Mouse (Mus musculus): ENCODE data around the gene Gm5142.

Gm5142 gene

DNA sequence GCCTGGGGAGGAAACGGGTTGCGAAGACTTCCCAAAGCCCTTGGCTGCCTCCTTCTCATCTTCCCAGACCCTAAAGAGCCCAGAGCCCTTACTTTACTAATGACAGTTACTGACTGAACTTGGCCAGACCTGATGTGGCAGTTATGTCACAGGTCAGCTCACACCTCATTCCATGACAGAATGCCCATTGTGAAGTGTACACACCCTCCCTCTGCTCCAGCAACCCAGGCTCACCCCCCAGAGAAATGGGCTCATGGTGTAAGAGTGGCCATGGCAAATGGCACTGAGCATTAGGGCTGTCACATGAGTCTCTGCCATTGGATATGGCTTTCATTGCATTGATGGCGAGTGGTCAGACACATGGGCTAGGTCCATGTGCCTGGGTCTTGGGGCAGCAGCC, at the start of gene Gm5142:
Gene Gm5142, minus strand, starts transcription at position 101 of the 400 bp plus-strand sequence.
- no peak for DNase-seq (ENCODE audit: extremely low spot score)

DNA sequence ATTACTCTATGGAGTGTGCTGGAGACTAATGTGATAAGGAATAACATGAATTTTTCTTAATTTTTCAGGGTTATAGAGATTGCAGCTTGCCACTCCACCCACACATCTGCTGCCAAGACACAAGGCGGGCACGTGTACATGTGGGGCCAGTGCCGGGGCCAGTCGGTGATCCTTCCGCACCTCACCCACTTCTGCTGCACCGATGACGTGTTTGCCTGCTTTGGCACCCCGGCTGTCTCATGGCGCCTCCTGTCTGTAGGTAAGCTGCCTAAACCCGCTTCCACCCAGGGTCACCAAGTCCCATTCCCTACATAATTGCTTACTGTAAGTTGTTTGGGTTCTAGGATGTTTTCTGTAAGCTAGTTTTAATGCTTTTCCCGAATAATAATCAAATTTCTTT, 47.7 kb upstream of the Gm5142 start:
- DNase-seq (ENCODE audit: extremely low spot score) = no peak

- no peak for DNase-seq (ENCODE audit: extremely low spot score)
Observed at GRCm38 (mm10) chr14:59219241-59219640, 40.7 kb upstream of the Gm5142 start.

DNA sequence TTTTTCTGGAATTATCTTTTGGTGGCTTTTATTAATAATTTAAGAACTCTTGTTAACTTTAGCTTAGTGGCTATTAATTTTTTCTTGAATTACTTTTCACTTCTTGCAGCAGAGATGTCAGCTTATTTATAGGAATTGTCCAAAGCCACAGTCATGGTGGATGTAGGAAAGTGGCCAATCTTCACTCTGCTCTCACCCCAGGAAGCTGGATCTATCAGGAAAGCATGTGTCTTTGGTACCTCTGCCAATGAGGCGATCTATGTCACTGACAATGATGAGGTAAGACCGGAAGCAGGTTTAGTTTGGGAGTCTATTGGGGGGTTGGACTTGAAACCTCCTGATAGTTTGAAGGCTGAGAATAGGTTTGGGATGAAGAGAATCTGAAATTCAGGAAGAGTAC, 31.3 kb upstream of the Gm5142 start:
- DNase-seq (ENCODE audit: extremely low spot score) = no peak

- no peak for DNase-seq (ENCODE audit: extremely low spot score)
Observed at GRCm38 (mm10) chr14:59209003-59209402, 30.5 kb upstream of the Gm5142 start.

GRCm38 (mm10) chr14:59205976-59206583, 27.5 kb upstream of the Gm5142 start:
- DNase-seq (ENCODE audit: extremely low spot score) = peak; percentile 32

- DNase-seq (ENCODE audit: extremely low spot score) = peak; percentile 15
Observed at GRCm38 (mm10) chr14:59205461-59205860, 26.9 kb upstream of the Gm5142 start.

DNA sequence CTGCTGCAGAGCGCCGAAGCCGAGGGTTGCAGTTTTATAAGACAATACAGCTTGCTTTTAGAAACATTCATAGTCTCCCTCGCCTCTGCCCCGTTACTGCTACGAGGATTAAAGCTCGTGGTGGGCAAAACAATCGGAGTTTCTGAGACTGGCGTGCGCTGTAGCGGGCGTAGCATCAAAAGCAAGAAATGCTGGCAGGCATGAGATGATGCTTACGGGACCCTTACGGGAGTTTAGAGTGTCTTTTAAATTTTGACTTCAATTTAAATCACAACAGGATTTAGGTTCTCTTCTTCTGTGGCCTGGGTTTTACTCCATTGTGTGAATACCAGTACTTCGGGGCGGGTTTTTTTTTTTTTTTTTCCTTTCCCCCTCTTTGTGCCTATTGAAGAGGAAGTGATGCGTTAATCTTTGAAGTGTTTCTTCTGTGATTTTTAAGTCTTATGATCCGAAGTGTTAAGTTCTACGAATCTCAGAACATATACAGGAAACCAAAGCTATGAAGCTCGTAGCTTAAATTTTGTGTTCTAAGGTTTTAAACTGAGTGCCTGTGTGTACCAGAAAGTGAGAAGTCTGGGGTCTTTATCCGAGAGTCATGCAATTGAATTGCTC, 23.2 kb upstream of the Gm5142 start:
- peak; percentile 33 for DNase-seq (ENCODE audit: extremely low spot score)

- DNase-seq (ENCODE audit: extremely low spot score) = peak; percentile 95
Observed at GRCm38 (mm10) chr14:59200711-59201603, 22.4 kb upstream of the Gm5142 start, which contains the start of gene Rcbtb1. Gene Rcbtb1, plus strand, starts transcription at chr14:59201209.

GRCm38 (mm10) chr14:59186121-59186520, 7.6 kb upstream of the Gm5142 start:
- DNase-seq (ENCODE audit: extremely low spot score) = no peak

- DNase-seq (ENCODE audit: extremely low spot score) = no peak
Observed at GRCm38 (mm10) chr14:59185514-59185913, 7.0 kb upstream of the Gm5142 start.

DNA sequence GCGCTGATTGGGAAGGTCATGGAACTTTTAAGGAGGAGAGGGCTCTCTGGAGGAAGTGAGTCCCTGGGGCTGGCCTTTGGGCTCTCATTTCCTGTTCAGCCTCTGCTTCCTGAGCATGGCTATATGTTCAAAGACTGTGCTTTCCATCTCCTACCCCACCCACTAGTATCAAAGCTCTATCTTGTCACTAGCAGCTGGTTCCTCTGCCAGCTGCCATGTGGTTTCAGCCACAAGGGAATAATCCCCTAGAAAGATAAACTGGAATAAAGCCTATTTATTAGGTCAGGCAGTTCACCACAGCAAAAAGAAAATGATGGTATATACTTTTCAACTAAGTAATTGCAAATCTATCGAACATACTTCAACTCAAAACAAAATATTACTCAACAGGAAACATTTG, 4.2 kb upstream of the Gm5142 start:
- DNase-seq (ENCODE audit: extremely low spot score) = no peak

GRCm38 (mm10) chr14:59157016-59157698, 21.4 kb downstream of the Gm5142 start:
- no peak for DNase-seq (ENCODE audit: extremely low spot score)

GRCm38 (mm10) chr14:59155589-59155988, 23.0 kb downstream of the Gm5142 start:
- DNase-seq (ENCODE audit: extremely low spot score) = no peak

DNA sequence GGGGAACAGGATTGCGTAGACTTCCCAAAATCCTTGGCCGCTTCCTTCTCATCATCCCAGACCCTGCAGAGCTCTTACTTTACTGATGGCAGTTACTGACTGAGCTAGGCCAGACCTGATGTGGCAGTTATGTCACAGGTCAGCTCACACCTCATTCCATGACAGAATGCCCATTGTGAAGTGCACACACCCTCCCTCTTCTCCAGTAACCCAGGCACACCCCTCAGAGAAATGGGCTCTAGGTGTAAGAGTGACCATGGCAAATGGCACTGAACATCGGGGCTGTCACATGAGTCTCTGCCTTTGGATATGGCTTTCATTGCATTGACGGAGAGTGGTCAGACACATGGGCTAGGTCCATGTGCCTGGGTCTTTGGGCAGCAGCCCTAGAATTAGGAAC, 35.8 kb downstream of the Gm5142 start, which contains the start of gene 1700129C05Rik:
Gene 1700129C05Rik, minus strand, starts transcription at position 101 of the 400 bp plus-strand sequence.
- no peak for DNase-seq (ENCODE audit: extremely low spot score)

- DNase-seq (ENCODE audit: extremely low spot score) = no peak
Observed at GRCm38 (mm10) chr14:59114281-59114680, 64.3 kb downstream of the Gm5142 start.

All from embryo, embryonic 9.5 days (tissue).